Mouse (Mus musculus): ENCODE measurements around the gene 2510002D24Rik.

- no peak for TF ChIP-seq EP300 (IDR thresholded peaks at IDR 0.05; ENCODE audit: low read depth)
- no peak for TF ChIP-seq CTCF (IDR thresholded peaks at IDR 0.05; ENCODE audit: low read depth)
Measured at GRCm38 (mm10) chr16:18876091-18876441, 39.7 kb downstream of the 2510002D24Rik start.
